Mouse (Mus musculus): Measurements from ENCODE around the gene Fam71b.

Fam71b gene

GRCm38 (mm10) chr11:46430123-46430522 lies 33.8 kb downstream of the Fam71b start:
- no peak for DNase-seq (ENCODE audit: low spot score in 2 of 2)

GRCm38 (mm10) chr11:46431129-46431528 lies 34.8 kb downstream of the Fam71b start:
- DNase-seq (ENCODE audit: low spot score in 2 of 2): peak; percentile 78 to 96

DNA sequence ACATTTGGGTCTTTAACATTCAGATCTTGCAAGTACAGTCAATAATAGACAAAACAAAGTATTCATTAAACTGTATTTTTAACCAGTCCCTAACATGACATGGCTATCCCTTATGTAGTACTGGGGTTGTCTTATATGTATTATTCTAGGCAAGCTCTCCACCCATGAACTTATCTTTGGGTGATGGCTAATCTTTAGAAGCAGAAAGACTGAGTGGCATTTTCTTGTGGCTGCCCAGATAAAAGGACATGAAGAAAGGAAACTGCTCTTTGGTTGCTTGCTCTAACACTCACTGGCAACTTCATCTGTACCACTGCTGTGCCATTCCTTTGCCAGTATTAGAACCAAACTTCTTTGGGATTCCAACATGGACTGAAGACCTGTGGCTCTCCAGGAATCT lies 39.0 kb downstream of the Fam71b start:
- no peak for DNase-seq (ENCODE audit: low spot score in 2 of 2)

GRCm38 (mm10) chr11:46436760-46437458 lies 40.5 kb downstream of the Fam71b start, which contains the start of gene Med7:
Gene Med7, plus strand, starts transcription at chr11:46436925.
- peak; percentile 90 to 94 for DNase-seq (ENCODE audit: low spot score in 2 of 2)

DNA sequence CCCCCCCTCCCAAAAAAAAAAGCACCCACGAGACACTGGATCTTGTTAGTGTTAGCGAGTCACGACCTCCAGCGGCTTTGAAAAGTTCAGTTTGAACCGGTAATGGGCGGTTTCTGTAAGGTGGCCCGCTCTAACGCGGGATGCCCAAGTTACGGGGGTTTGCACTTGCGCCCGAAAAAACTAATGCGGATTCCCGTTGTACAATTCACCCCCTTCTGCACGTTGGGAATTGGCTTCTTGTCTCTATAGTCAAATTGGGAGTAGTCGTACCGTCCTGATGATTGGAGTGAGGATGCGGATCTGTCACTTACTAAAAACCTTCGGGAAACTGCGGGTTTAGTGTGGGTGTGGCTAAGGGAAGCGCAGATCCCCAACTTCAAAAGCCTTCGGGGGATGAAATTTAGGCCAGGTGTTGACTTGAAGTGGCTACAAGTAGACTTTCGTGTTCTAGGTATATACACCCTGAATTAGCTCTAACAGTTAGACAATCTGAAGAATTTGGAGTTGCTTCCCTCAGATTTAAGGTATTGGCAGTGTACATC lies 41.2 kb downstream of the Fam71b start:
- peak in 1 of 2 experiments; percentile 47 for DNase-seq (ENCODE audit: low spot score in 2 of 2)

DNA sequence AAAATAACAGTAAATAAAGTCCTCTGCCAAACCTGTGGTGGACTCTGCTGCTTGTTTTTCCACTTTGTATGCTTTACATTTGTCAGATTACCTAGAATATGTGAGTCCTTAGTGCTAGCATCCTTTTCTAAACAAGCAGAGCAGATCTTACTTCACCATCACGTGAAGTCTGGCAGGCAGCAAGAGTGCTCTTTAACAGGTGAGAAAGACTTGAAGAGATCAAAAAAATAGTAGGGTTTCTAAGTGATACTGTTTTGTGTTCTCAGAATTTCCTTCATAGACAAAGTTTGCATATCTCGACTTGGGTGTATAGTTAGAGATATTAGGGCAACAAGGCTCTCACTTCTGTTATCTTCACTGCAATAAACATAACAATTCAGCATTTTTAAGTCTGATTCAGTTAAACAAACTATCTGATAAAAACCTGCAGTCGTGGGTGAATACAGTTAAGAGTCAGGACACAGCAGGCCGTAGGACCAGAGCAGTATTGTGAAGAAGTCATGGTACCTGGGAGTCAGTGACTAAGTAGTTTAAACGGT lies 42.7 kb downstream of the Fam71b start:
- DNase-seq (ENCODE audit: low spot score in 2 of 2): no peak

DNA sequence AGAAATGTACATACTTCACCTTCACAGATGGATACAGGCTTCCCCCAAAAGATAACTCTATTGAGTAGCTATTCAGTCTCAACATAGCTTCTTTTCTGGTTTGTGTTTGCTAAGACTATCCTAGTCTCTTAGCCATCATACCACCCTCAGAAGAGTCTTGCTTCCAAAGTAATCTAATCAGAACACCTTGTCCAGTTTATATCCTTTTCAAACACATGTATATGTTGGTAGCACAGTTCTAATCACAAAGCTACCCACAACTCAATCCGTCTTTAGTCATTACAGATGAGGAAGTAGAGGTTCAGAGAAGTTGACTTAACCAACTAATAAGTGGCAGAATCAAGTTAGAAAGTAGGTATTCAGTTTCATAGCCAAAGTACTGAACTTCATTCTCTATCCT lies 45.4 kb downstream of the Fam71b start:
- no peak for DNase-seq (ENCODE audit: low spot score in 2 of 2)

GRCm38 (mm10) chr11:46443152-46443551 lies 46.8 kb downstream of the Fam71b start:
- no peak for DNase-seq (ENCODE audit: low spot score in 2 of 2)

DNA sequence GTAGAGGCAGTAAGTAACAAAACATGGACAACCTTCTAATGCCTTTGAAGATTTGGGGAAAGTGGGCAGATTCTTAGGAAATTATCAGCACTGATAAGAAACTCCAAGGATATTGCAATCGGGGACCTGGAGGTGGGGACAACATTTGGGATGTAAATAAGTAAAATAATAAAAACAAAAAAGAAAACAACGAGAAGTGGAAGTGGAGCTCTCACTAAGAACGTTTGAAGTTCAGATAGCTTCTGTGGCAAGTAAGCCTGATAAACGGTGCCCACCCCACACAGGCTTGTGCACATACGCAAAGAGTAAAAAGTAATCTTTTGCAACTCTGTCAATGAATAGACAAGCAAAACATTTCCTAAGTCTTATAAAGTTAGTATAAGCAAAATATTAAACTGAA lies 47.6 kb downstream of the Fam71b start:
- no peak for DNase-seq (ENCODE audit: low spot score in 2 of 2)

- DNase-seq (ENCODE audit: low spot score in 2 of 2): no peak
These were observed 49.8 kb downstream of the Fam71b start for GRCm38 (mm10) chr11:46446150-46446549.

GRCm38 (mm10) chr11:46447644-46448484 lies 51.5 kb downstream of the Fam71b start:
- DNase-seq (ENCODE audit: low spot score in 2 of 2): peak; percentile 19 to 25

GRCm38 (mm10) chr11:46449461-46450080 lies 53.2 kb downstream of the Fam71b start:
- no peak for DNase-seq (ENCODE audit: low spot score in 2 of 2)

DNA sequence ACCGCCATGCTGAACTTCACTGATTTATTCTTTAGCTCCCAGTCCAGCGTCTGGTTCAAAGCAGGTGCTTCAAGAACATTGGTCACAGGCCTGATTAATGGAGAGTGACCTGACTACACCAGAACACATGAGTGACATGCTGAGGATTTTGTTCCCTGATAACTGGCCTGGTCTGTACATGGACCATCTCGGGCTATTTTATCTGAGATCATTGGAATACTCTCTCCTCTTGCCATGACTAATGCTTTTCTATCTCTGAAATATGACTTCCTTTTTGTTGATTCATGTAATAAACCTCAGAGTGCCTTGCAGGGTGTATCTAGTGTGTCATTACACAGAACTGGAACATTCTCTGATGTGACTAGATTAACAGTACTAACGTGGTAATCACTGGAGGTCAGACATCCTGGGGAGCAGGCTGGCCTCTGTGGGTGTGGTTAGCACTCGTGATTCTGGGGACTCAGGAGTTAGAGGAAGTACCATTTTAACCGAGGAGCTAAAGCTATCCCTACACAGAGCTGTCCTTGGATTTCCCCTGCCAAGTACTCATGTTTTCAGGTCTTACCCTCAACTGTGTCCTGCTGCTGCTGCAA lies 58.2 kb downstream of the Fam71b start, which contains the start of gene Havcr2:
Gene Havcr2 (plus strand): TSS at position 483 of the 593 bp plus-strand sequence.
- no peak for DNase-seq (ENCODE audit: low spot score in 2 of 2)

Data from thymus, postnatal 10 days (tissue).